Mouse (Mus musculus): ENCODE measurements around the gene Zfp982. TPM values are rescaled to one million over a fixed set of nuclear protein-coding genes. Genes with fewer than 3 reads are reported as not detected.
"Not testable (repeated sequence)": the region's sequence is repeated elsewhere in the genome, so short reads cannot be mapped to it uniquely, and the experiment has no call there.

Zfp982 gene
- polyA plus RNA-seq, 1 experiment, result 0.06 TPM

GRCm38 (mm10) chr4:147556921-147557320 is 64.7 kb downstream of the Zfp982 start:
- 30% methylated on average over 1 of the region's 1 CpGs for WGBS
- not testable (repeated sequence) for DNase-seq (ENCODE audit: low read depth, low spot score)

- not testable (repeated sequence) for DNase-seq (ENCODE audit: low read depth, low spot score)
These were observed 65.8 kb downstream of the Zfp982 start for GRCm38 (mm10) chr4:147558011-147558410.

- 38% methylated on average over 1 of the region's 1 CpGs for WGBS
- not testable (repeated sequence) for DNase-seq (ENCODE audit: low read depth, low spot score)
These were observed 66.9 kb downstream of the Zfp982 start for GRCm38 (mm10) chr4:147559096-147559495.

Other genes with a start within 250 kb of the Zfp982 start
- not detected in 2 replicates for gene Zfp988, start 186.7 kb upstream of the Zfp982 start, polyA plus RNA-seq (2012; rRNA removed)
- not detected in 2 replicates for gene Zfp978, start 131.1 kb upstream of the Zfp982 start, polyA plus RNA-seq (2012; rRNA removed)
- gene Gm16503, start 47.8 kb downstream of the Zfp982 start, polyA plus RNA-seq (2012; rRNA removed), result not detected in 2 replicates
- gene Zfp985, start 60.9 kb downstream of the Zfp982 start, polyA plus RNA-seq (2012; rRNA removed), result not detected in 2 replicates
- 0.05 TPM in 1 of 2 replicates, not detected in the other for gene Zfp979, start 150.1 kb downstream of the Zfp982 start, polyA plus RNA-seq (2012; rRNA removed)
- gene Zfp534, start 210.1 kb downstream of the Zfp982 start, polyA plus RNA-seq (2012; rRNA removed), result not detected in 2 replicates